Mouse (Mus musculus) natural killer cell, adult 2 months (primary cell): ENCODE measurements at regions not wholly inside any gene's neighbourhood (a gene's known extent, or its start where the extent isn't known, plus 50 kb on each side); places are given as distances from the start of the nearest gene placed in this dataset.
"Not testable (repeated sequence)": the region's sequence is repeated elsewhere in the genome, so short reads cannot be mapped to it uniquely, and the experiment has no call there.

Source experiments
- DNase-seq, 2 experiments: peaks; one replicate each; pipeline ENCODE4 v3.0.0; 2022; ENCODE audit warnings: low spot score in 2 of 2

DNA sequence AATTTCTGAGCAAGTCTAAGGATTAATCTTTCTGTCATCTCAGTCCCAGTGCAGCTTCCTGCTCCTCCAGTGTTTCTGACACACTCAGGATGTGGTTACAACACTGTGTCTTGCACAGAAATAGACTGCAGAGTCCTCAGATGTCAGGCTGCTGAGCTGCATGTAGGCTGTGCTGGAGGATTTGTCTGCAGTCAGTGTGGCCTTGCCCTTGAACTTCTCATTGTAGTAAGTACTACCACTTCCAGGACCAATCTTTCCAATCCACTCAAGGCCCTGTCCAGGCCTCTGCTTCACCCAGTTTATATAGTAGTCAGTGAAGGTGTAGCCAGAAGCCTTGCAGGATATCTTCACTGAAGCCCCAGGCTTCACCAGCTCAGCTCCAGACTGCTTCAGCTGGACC, 185.8 kb upstream of the Zfp386 start:
- peak; percentile 15 to 19 for DNase-seq

GRCm38 (mm10) chr12:115865059-115865756, 182.3 kb upstream of the Zfp386 start:
- not testable (repeated sequence) for DNase-seq

DNA sequence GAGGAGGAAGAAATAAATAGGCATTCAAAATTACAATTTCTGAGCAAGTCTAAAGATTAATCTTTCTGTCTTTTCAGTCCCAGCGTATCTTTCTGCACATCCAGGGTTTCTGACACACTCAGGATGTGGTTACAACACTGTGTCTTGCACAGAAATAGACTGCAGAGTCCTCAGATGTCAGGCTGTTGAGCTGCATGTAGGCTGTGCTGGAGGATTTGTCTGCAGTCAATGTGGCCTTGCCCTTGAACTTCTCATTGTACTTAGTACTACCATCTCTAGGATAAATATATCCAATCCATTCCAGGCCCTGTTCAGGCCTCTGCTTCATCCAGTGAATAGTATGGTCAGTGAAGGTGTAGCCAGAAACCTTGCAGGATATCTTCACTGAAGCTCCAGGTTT, 178.9 kb upstream of the Zfp386 start:
- peak in 1 of 2 experiments; percentile 14 for DNase-seq

DNA sequence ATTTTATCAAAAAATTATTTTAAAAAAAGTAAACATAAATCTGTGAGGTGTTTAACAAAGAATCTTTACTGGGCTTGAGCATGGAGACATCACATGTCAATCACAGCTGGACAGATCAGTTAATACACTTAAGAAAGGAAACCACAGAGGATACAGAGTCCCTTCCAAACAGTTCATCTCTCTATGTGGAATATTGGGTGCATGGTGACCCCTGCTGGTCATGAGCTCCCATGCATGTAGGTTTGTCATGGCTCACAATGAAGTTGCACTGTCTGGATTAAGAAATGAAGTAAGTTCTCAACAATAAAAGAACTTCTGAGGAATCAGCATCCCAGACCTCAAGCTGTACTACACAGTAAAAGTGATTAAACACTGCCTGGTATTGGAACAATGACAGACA, 175.1 kb upstream of the Zfp386 start:
- DNase-seq: not testable (repeated sequence)

GRCm38 (mm10) chr12:115873976-115874375, 173.5 kb upstream of the Zfp386 start:
- not testable (repeated sequence) for DNase-seq

- no peak for DNase-seq
These were observed 163.8 kb upstream of the Zfp386 start for GRCm38 (mm10) chr12:115883719-115884118.

- no peak for DNase-seq
These were observed 159.5 kb upstream of the Zfp386 start for GRCm38 (mm10) chr12:115887976-115888375.

DNA sequence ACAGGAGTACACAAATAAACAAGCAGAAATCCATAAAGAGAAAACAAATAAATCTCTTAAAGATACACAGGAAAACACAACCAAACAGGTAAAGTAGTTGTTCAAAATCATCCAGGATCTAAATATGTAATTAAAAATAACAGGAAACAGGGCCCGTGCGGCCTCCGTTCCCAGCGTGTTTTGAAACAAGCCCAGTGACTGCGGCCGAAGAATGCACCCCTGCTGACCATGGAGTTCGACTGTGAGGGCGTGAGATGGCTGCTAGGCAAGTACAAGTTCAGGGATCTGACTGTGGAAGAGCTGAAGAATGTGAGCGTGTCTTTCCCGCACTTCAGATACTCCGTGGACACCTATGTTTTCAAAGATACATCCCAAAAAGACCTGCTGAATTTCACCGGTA, 154.9 kb upstream of the Zfp386 start:
- DNase-seq: not testable (repeated sequence)

DNA sequence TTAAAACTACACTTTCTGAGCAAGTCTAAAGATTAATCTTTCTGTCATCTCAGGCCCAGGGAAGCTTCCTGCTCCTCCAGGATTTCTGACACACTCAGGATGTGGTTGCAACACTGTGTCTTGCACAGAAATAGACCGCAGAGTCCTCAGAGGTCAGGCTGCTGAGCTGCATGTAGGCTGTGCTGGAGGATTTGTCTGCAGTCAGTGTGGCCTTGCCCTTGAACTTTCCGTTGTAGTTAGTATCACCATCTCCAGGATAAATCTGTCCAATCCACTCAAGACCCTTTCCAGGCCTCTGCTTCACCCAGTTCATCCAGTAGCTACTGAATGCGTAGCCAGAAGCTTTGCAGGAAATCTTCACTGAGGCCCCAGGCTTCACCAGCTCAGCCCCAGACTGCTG, 135.3 kb upstream of the Zfp386 start:
- not testable (repeated sequence) for DNase-seq

- DNase-seq: not testable (repeated sequence)
These were observed 132.1 kb upstream of the Zfp386 start for GRCm38 (mm10) chr12:115915420-115915819.

DNA sequence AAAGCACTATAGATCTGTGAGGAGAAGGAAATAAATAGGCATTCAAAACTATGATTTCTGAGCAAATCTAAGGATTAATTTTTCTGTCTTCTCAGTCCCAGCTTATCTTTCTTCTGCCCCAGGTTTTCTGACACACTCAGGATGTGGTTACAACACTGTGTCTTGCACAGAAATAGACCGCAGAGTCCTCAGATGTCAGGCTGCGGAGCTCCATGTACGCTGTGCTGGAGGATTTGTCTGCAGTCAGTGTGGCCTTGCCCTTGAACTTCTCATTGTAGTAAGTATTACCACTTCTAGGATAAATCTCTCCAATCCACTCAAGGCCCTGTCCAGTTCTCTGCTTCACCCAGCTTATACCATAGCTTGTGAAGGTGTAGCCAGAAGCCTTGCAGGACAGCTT, 127.4 kb upstream of the Zfp386 start:
- DNase-seq: peak in 1 of 2 experiments; percentile 30

DNA sequence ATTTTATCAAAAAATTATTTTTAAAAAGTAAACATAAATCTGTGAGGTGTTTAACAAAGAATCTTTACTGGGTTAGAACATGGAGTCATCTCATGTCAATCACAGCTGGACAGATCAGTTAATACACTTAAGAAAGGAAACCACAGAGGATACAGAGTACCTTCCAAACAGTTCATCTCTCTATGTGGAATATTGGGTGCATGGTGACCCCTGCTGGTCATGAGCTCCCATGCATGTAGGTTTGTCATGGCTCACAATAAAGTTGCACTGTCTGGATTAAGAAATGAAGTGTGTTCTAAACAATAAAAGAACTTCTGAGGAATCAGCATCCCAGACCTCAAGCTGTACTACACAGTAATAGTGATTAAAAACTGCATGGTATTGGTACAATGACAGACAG, 123.5 kb upstream of the Zfp386 start:
- DNase-seq: not testable (repeated sequence)

- DNase-seq: not testable (repeated sequence)
These were observed 122.0 kb upstream of the Zfp386 start for GRCm38 (mm10) chr12:115925542-115925941.

GRCm38 (mm10) chr12:115952325-115952724, 95.2 kb upstream of the Zfp386 start:
- peak; percentile 2 to 26 for DNase-seq

DNA sequence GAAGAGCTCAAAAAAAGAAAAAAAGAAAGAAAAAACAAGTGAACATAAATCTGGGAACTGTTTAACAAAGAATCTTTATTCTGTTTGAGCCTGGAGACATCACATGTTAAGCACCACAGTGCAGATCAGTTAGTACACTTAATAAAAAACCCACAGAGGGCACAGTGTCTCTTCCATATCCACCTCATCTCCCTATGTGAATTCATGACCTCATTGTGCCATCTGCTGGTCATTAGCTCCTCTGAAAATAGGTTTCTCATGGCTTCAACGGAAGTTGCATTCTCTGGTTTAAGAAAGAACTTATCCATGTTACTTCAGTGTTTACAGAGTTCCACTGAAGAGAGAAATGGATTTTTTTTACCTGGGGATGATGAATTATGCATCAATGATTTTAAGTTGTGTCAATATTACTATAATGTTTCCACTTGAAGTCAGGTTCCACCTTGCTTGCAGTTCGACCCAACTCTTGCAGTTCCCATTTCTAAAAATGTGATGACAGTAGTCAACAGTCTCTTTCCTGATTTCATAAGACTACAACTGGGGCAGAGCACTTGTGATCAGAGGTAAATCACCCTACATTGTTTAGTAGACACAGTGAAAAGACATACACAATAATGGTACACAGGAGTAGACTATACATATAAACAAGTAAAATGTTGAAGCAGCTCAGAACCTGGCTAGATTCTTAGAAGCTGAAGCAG, 91.9 kb upstream of the Zfp386 start:
- DNase-seq: not testable (repeated sequence)

DNA sequence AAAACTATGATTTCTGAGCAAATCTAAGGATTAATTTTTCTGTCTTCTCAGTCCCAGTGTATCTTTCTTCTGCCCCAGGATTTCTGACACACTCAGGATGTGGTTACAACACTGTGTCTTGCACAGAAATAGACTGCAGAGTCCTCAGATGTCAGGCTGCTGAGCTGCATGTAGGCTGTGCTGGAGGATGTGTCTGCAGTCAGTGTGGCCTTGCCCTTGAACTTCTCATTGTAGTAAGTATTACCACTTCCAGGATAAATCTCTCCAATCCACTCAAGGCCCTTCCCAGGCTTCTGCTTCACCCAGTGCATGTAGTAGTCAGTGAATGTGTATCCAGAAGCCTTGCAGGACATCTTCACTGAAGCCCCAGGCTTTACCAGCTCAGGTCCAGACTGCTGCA, 83.8 kb upstream of the Zfp386 start:
- not testable (repeated sequence) for DNase-seq

- not testable (repeated sequence) for DNase-seq
These were observed 80.0 kb upstream of the Zfp386 start for GRCm38 (mm10) chr12:115967522-115967921.
